Mouse (Mus musculus): Measurements from ENCODE around the gene Slc30a1. TPM values are rescaled to one million over a fixed set of nuclear protein-coding genes. Genes with fewer than 3 reads are reported as not detected.

The Slc30a1 gene
- total RNA-seq, 2 experiments from 2014 or later = 19.7 to 27.2 TPM

- DNase-seq = no peak
- intact Hi-C loops (cut with DNase I) = no loop called here
These were observed 11.7 kb upstream of the Slc30a1 start for GRCm38 (mm10) chr1:191894857-191895256.

DNA sequence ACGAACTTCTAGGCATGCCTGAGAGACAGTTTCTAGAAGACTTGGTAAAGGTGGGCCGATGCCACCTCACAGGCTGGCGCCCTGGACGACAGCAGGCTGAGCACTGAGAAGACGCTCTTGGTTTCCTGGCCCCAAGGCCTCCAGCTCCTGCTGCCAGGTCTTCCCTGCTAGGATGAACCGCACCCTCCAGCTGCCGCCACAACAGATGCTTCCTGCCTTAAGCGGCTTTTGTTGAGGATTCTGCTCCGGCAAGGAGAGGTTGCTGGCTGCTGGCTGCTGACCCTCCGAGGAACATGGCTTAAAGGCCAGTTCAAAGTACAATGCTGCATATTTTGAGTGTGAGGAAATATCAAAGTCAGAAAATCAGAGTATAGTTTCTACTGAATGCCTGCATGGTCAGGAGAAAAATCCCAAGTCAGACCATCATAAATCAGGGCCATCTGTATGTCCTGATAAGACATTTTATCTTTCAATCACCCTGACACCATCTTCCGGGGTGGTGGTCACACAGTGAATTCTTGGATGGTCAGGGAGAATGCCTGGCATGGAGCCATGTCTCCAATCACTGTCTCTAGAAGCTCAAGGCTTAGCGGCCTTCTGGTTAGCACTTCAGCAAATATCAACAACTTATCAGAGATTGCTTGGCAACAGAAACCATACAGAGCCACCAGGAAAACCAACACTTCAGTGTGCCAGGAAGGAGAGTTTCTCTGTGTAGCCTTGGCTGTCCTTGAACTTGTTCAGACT, 9.6 kb upstream of the Slc30a1 start:
- intact Hi-C loops (cut with DNase I) = no loop called here
- peak; percentile 30 to 48 for DNase-seq

- no peak for DNase-seq
- intact Hi-C loops (cut with DNase I) = loop anchor here (2.0 to 5.0 kb wide), 3 partner anchors 51 to 329 kb away; partner anchors contain the start of genes Dtl, Ints7 and Traf5
These were observed 682 bp upstream of the Slc30a1 start for GRCm38 (mm10) chr1:191905637-191906533.

DNA sequence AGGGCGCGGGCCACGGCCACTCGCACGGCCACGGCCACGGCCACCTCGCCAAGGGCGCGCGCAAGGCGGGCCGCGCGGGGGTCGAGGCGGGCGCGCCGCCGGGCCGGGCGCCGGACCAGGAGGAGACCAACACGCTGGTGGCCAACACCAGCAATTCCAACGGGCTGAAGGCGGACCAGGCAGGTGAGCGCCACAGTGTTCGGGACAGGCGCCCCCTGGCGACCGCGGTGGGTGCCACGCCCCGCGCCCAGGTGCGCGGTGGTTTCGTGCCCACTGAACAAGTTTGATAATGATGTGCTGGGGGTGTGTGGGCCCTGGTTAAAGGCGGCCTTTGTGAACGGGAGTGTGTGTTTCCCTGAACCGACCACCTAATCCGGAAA, 854 bp downstream of the Slc30a1 start:
- intact Hi-C loops (cut with DNase I) = loop anchor here (1.0 to 5.0 kb wide), 4 partner anchors 49 to 330 kb away; partner anchors contain the start of genes Dtl, Ints7 and Traf5
- DNase-seq = peak; percentile 86

DNA sequence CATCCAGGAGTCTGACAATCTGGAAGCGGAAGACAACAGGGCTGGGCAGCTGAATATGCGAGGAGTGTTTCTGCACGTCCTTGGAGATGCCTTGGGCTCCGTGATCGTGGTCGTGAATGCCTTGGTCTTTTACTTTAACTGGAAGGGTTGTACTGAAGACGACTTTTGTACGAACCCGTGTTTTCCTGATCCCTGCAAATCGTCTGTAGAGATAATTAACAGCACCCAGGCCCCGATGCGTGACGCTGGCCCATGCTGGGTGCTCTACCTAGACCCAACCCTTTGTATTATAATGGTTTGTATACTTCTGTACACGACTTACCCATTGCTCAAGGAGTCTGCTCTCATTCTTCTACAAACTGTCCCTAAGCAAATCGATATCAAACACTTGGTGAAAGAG, 2.3 kb downstream of the Slc30a1 start:
- intact Hi-C loops (cut with DNase I) = loop anchor here (1.0 to 5.0 kb wide), 2 partner anchors 55 to 332 kb away; partner anchors contain the start of genes Dtl and Ints7
- DNase-seq = no peak

GRCm38 (mm10) chr1:191909316-191909715, 2.7 kb downstream of the Slc30a1 start:
- no peak for DNase-seq
- intact Hi-C loops (cut with DNase I) = loop anchor here (5.0 kb wide), 1 partner anchor 332 kb away; the partner anchor contains the start of genes Dtl and Ints7

DNA sequence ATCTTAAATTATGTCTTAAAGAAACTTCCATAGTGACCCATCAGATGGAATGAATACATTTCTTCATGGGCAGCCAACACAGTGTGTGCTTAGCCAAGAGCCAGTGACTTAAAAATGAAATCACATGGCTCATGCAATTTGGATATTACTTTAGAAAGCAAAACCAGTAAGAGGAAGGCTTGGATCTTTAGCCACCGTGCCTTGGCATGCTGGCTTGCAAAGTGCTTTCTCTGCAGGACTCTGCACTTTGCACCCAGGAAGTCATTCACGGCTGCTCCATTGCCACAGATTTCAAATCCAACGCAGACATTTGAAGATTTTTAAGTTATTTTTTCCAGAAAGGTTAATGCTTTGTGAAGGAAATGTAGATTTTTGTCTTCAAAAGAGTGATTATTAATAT, 4.1 kb downstream of the Slc30a1 start:
- DNase-seq = no peak
- intact Hi-C loops (cut with DNase I) = loop anchor here (5.0 kb wide), 1 partner anchor 588 kb away; no protein-coding TSS in a partner anchor

DNA sequence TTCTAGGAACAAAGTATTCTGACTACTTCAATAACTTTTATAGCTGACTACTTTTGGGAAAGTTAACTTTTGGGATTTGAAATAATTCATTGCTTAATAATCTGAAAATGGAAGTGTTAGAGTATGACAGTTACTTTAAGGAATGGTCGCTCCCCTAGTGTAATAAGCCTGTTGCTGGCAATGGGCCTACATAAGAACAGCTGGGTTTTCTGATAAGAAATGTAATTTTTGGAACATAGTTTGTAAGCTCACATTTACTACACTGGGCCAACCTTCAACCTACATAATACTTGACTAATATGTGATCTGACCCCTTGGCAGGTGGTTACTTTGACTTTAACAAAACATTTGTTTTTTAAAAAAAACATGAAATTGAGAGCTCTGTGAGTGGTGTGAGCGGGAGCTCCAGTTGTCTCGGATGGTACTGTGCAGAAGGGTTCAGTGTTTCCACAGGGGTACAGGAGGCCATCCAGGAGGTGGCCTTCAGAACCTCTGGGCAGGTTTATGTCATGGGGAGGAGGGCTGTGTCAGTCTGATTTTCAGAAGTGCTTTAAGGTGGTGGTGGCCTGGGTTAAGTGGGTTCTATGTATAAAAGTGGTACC, 4.6 kb downstream of the Slc30a1 start:
- intact Hi-C loops (cut with DNase I) = loop anchor here (5.0 kb wide), 1 partner anchor 589 kb away; no protein-coding TSS in a partner anchor
- DNase-seq = no peak

GRCm38 (mm10) chr1:191914647-191915046, 8.1 kb downstream of the Slc30a1 start:
- intact Hi-C loops (cut with DNase I) = loop anchor here (5.0 kb wide), 1 partner anchor 592 kb away; no protein-coding TSS in a partner anchor

DNA sequence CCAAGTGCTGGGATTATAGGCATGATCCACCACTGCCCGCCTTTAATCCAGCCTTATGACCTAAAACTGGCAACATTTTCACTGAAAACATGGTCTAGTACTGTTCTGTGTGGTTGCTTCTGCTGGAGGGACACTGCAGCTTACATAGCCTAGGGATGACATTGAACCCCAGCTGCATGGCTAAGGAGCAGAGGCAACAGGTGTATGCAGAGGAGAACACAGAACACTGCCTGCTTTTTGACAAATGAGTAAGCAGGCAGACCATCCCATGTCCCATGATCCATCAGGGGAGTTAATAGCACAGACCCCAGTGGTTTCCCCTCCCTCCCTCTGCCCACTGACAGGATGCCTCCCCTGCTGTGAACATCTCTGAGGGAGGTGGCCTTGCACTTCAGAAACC, 9.0 kb downstream of the Slc30a1 start:
- intact Hi-C loops (cut with DNase I) = no loop called here
- no peak for DNase-seq

More at GRCm38 (mm10) chr1:191914647-191915046, 8.1 kb downstream of the Slc30a1 start:
- DNase-seq = no peak

GRCm38 (mm10) chr1:191916876-191917275, 10.3 kb downstream of the Slc30a1 start:
- DNase-seq = no peak
- intact Hi-C loops (cut with DNase I) = no loop called here

DNA sequence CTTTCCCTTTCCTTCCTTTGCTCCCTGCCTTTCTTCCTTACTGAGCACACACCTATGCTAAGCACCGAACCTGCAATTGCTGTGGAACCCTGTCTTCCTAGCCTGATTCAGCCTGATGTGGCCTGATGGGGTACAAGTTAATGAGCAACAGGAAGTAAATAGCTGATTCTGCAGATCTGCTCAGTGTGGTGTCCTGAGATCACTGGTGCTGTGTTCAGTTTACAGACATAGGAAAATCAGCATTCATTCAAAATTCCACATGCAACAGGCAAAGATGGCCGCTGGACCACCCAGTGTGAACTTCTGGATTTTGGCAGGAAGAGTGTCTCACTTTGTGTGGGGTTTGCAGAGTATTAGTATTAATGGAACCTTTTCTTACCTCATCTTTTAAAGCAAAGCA, 12.8 kb downstream of the Slc30a1 start:
- DNase-seq = no peak

GRCm38 (mm10) chr1:191921701-191922100, 15.1 kb downstream of the Slc30a1 start:
- no peak for DNase-seq
- intact Hi-C loops (cut with DNase I) = no loop called here

More for the DNA sequence above, 12.8 kb downstream of the Slc30a1 start:
- intact Hi-C loops (cut with DNase I) = no loop called here

DNA sequence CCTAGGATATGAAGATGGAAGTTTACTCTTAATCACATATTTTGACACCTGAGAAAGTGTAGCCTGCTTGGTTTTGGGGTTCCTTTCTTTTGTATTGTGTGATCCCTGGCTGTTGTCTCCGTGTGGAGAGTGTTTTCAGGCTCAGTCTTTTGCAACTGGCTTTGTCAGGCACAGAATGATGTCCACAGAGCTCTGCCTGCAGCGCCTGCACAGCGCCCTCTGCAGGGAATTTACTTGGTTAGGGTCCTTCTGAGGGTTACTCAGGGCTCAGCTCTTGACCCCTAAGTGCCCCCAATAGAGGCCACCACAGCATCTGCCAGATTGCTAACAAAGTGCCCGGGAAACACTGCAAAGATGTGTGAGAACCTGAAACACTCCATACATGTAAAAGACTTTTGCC, 18.9 kb downstream of the Slc30a1 start:
- intact Hi-C loops (cut with DNase I) = no loop called here
- no peak for DNase-seq

GRCm38 (mm10) chr1:191926681-191927080, 20.1 kb downstream of the Slc30a1 start:
- no peak for DNase-seq
- intact Hi-C loops (cut with DNase I) = no loop called here

DNA sequence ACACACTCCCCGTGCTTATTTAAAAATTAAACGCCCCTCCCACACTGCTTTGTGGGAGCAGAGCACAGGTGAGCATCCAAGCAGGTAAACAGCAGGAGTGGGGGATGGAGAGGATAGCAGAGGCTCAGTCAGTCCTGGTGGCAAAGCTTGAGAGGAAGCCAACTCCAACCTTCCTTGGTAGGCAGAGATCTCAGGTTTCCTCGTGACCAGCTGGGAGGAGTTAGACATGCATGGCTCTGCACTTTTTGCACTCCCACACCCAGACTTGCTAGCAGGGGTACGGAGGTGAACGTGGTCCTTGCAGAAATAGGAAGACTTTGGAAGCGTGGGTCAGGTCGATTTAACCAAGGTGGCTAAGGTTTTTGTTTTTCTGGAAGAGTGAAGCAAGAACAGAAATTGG, 21.8 kb downstream of the Slc30a1 start:
- DNase-seq = no peak
- intact Hi-C loops (cut with DNase I) = loop anchor here (1.0 kb wide), 1 partner anchor 17 kb away; no protein-coding TSS in a partner anchor

- intact Hi-C loops (cut with DNase I) = no loop called here
- no peak for DNase-seq
These were observed 22.5 kb downstream of the Slc30a1 start for GRCm38 (mm10) chr1:191929065-191929464.

- intact Hi-C loops (cut with DNase I) = no loop called here
- DNase-seq = no peak
These were observed 23.4 kb downstream of the Slc30a1 start for GRCm38 (mm10) chr1:191929897-191930524.

GRCm38 (mm10) chr1:191930525-191931105, 24.0 kb downstream of the Slc30a1 start:
- DNase-seq = no peak
- intact Hi-C loops (cut with DNase I) = no loop called here
